Mouse (Mus musculus) E14TG2a.4 (cell line): Measurements from ENCODE around the gene Ino80e.
A peak's percentile ranks its signal among the peaks of the same experiment; 100 is the strongest.

Experiments used
- H3K27me3 ChIP-seq: 2 replicates; pipeline ENCODE4 v1.6.1; 2014; ENCODE audit warnings: low read length, control low read depth; ENCODE audit not compliant: insufficient read depth
- H3K36me3 ChIP-seq: 2 replicates; pipeline ENCODE4 v1.6.1; 2014; ENCODE audit warnings: low read length, control low read depth; ENCODE audit not compliant: insufficient read depth
- H3K4me1 ChIP-seq: replicated peaks from 2 replicates; pipeline ENCODE4 v1.6.1; 2014; ENCODE audit warnings: low read depth, low read length, control low read depth
- H3K4me3 ChIP-seq: replicated peaks from 2 replicates; pipeline ENCODE4 v1.5.1; 2014; ENCODE audit warnings: mild to moderate bottlenecking, low read length
- H3K9me3 ChIP-seq: 2 replicates; pipeline ENCODE4 v1.6.1; 2014; ENCODE audit warnings: low read length, control low read depth
- CTCF ChIP-seq: conservative IDR thresholded peaks from 2 replicates; pipeline ENCODE4 v1.5.1; 2014; ENCODE audit warnings: low read length
- NANOG ChIP-seq: IDR thresholded peaks from 2 replicates; pipeline ENCODE4 v1.6.1; 2014; ENCODE audit warnings: borderline replicate concordance, low read length, mixed read lengths
- POU5F1 ChIP-seq: IDR thresholded peaks from 2 replicates; pipeline ENCODE4 v1.6.1; 2014; ENCODE audit warnings: low read length, borderline replicate concordance

Gene Ino80e

DNA sequence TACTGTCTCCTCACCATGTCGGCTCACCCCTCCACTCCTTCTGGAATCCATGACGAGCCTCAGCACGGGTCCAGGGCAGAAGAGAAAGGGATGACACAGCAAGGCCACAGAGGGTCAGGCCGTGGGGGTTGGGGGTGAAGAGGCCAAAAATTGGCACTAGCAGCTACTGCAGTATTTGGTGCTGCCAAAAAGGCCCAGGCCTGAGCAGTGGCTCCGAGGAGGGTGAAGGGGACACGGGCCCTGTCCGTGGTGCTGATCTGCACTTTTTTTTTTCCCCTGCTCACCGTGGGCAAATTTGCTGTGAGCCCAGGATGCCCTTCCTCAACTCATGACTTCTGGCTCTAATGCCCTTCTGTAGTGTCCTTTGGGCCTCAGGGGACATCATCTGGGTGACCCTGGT lies 36.8 kb downstream of the Ino80e start:
- Histone ChIP-seq H3K9me3 (no peaks in the 10 kb centered on the region), H3K36me3 (no peaks in the 10 kb centered on the region), H3K4me1 (peaks cover 49% of the 10 kb centered on the region), H3K27me3 (peaks cover 49% of the 10 kb centered on the region), H3K4me3 (no peak overlapping the region)
- no peak for TF ChIP-seq NANOG
- TF ChIP-seq POU5F1: no peak
- TF ChIP-seq CTCF: no peak

DNA sequence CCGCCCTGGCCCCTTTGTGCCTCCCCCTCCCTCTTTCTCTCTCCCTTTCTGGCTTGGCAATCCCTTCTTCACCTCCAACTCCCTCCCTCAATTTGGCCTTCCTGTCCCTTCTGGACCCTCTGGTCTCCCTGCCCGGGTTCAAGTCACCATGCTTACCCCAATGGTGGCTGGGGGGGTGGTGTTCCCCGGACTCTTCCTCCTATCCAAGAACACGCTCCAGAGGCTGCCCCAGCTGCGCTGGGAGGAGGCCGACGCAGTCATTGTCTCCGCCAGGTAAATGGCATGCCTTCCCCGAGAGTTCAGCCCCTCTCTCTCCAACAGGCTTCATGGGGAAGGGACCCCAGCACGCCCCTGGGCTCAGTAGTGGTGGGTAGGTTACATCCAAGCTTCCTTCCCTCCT lies 38.2 kb downstream of the Ino80e start:
- Histone ChIP-seq H3K9me3 (peaks cover 3% of the 10 kb centered on the region), H3K36me3 (no peaks in the 10 kb centered on the region), H3K4me3 (peak overlapping the region; percentile 60), H3K4me1 (peaks cover 43% of the 10 kb centered on the region), H3K27me3 (peaks cover 35% of the 10 kb centered on the region)
- TF ChIP-seq POU5F1 (no peak), NANOG (no peak)

DNA sequence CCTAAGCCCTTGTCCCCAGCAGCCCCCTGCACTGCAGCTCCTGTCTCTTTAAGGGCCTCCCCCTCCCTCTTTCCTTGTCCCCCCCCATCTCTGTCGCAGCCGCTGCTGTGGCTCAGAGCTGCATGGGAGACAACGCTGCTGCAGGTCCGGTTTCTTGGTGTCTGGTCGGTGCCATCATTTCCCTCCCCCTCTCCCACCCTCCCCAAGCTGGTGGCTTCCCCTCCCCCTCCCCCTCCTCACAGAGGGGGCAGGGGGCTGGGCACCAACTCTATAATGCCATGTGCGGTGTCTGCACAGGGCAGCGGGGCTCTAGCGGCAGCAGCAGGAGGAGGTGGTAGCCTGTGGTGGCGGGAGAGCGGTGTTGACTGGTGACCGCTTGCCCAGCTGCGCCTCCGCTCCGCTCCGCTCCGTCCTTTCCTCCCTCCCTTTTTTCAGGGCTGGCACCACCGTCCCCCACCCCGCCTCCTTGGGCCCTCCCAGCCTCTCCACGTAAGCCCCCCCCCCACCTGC lies 38.9 kb downstream of the Ino80e start:
- Histone ChIP-seq H3K9me3 (peaks cover 4% of the 10 kb centered on the region), H3K27me3 (peaks cover 35% of the 10 kb centered on the region), H3K36me3 (no peaks in the 10 kb centered on the region), H3K4me1 (peaks cover 37% of the 10 kb centered on the region), H3K4me3 (peak overlapping the region; percentile 61)
- TF ChIP-seq POU5F1 (no peak), NANOG (no peak), CTCF (no peak)

DNA sequence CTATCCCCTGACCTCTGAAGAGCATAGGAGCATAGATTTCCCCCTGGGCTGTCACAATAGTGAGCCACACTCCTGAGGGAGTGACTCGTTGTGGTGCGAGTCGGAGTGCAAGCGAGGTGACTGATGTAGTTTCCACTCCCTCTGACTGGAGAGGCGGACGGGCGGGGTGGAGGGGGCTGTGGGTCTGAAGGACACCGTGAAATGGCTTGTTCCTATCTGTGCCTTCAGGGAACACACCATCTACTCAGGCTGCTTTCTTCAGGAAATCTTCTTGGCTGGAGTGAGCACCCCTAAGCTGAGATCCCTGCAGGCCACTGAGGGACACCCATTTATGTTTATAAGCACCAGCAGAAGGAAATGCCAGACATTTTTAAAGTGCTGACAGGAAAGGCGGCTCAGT lies 39.4 kb downstream of the Ino80e start:
- TF ChIP-seq CTCF (no peak), POU5F1 (no peak), NANOG (no peak)
- peaks cover 40% of the 10 kb centered on the region for H3K4me1 ChIP-seq
- H3K4me3 ChIP-seq: peak overlapping the region; percentile 61
- H3K36me3 ChIP-seq: no peaks in the 10 kb centered on the region
- H3K27me3 ChIP-seq: peaks cover 33% of the 10 kb centered on the region
- H3K9me3 ChIP-seq: peaks cover 4% of the 10 kb centered on the region

DNA sequence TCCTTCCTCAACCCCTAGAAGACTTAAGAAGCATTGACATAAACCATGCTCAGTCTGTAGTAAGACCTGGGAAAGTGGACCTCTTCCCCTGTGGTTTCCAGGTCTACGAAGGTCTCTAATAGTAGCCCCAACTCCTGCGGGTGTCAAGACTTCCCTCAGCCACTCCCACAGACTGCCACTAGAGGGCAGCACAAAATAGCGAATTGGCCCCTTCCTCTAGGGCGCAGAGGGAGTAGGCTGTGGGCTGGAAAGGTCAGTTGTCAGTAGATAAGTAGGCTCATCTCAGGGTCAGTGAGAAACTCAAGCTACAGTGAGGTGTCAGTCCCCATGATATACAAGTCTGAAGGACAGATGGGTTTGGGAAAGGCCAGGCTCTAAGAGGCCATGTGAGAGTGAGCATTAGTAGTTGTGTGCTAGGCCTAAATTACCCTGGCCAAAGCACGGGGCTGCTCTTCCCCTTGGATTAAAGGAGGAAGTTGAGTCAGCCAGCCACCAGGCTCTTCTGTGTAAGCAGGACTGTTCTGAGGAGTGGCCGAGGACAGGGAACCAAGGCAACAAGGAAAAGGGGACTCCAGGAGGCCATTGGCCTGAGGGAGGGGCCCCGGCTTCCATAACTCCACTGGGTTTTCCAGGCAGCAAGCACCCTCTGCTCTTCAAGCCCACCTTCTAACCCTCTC lies 40.2 kb downstream of the Ino80e start:
- H3K4me3 ChIP-seq: peak overlapping the region; percentile 23; the same call in 1 of the 2 replicates
- TF ChIP-seq POU5F1: no peak
- peak; percentile 99 for TF ChIP-seq CTCF
- no peak for TF ChIP-seq NANOG
- H3K9me3 ChIP-seq: peaks cover 4% of the 10 kb centered on the region
- peaks cover 46% of the 10 kb centered on the region for H3K4me1 ChIP-seq
- peaks cover 31% of the 10 kb centered on the region for H3K27me3 ChIP-seq
- H3K36me3 ChIP-seq: no peaks in the 10 kb centered on the region

DNA sequence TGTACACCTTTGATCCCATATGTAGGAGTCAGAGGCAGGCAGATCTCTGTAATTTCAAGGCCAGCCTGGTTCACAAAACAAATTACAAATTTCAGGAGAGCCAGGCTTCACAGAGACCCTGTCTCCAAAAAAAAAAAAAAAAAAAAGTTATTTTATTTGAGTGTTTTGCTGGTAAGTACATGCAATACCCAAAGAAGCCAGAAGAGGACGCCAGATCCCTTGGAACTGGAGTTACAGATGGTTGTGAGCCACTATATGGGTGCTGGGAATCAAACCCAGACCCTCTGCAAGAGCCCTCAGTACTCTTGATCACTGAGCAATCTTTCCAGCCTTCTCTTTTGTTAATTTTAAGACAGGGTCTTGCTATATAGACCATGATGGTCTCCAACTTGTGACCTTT lies 43.4 kb downstream of the Ino80e start:
- Histone ChIP-seq H3K27me3 (peaks cover 18% of the 10 kb centered on the region), H3K9me3 (peaks cover 4% of the 10 kb centered on the region), H3K4me3 (no peak overlapping the region), H3K4me1 (peaks cover 43% of the 10 kb centered on the region), H3K36me3 (no peaks in the 10 kb centered on the region)
- peak; percentile 90 for TF ChIP-seq CTCF
- no peak for TF ChIP-seq NANOG

DNA sequence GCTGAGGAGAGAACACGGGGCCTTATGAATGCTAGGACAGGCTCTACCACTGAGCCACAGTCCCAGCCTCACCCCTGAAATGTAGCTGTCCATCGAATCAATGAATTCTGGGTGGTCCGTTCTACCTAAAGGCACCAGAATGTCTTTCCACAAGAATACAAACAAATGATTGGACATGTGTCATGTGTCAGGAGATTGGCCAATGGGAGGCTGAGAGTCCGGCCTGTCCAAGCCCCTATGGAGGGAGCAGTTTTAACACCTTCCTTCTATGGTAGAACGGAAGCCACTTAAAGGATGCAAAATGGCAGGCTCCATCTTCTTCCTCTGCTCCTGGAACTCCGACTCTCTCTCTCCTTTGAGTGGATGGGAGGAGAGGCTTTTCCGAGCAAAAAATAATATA lies 44.6 kb downstream of the Ino80e start:
- TF ChIP-seq NANOG (no peak), CTCF (no peak), POU5F1 (no peak)
- H3K4me1 ChIP-seq: peaks cover 46% of the 10 kb centered on the region
- H3K36me3 ChIP-seq: no peaks in the 10 kb centered on the region
- H3K9me3 ChIP-seq: peaks cover 4% of the 10 kb centered on the region
- peaks cover 8% of the 10 kb centered on the region; the same call in 1 of the 2 replicates for H3K27me3 ChIP-seq
- no peak overlapping the region for H3K4me3 ChIP-seq

DNA sequence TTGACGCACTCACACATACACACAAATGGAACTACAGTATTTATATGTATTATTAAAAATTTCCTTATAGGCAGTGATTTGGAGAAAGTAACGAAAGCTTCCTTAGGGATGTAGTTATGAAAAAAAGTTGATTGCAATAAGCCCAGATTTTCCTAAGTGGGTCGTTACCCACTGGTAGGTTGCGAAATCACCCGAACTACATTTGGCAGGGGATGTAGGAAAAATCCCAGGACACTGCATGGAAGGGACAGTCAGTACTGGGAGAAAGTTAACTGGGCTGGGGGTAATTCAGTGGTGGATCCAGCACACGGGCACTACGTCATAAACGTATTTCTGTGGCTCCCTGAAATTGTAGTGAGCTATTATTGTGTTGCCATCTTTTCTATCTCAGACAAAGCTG lies 45.7 kb downstream of the Ino80e start:
- Histone ChIP-seq H3K36me3 (no peaks in the 10 kb centered on the region), H3K27me3 (0 out of 2 replicates have a peak, but pooled peaks cover 3% of the 10 kb centered on the region), H3K4me3 (no peak overlapping the region), H3K9me3 (peaks cover 4% of the 10 kb centered on the region), H3K4me1 (peaks cover 41% of the 10 kb centered on the region)
- TF ChIP-seq POU5F1: no peak
- no peak for TF ChIP-seq CTCF
- no peak for TF ChIP-seq NANOG
